Mouse (Mus musculus): ENCODE data around the gene Zfp978. TPM values are rescaled to one million over a fixed set of nuclear protein-coding genes. Genes with fewer than 3 reads are reported as not detected.
"Not testable (repeated sequence)": the region's sequence is repeated elsewhere in the genome, so short reads cannot be mapped to it uniquely, and the experiment has no call there.

Zfp978 gene
- polyA plus RNA-seq, 1 experiment, result 10.5 TPM

GRCm38 (mm10) chr4:147369564-147369963 lies 8.5 kb downstream of the Zfp978 start:
- not testable (repeated sequence) for H3K4me3 ChIP-seq (replicated peaks; ENCODE audit: control insufficient read depth, low read depth, low read length); H3K4me1 ChIP-seq (ENCODE audit: control insufficient read depth, insufficient read depth, low read length); H3K27ac ChIP-seq (ENCODE audit: control insufficient read depth, insufficient read depth, low read depth, low read length, poor library complexity)
- WGBS, result no CpG with 5 or more reads among the region's 2 CpGs

- not testable (repeated sequence) for H3K4me3 ChIP-seq (replicated peaks; ENCODE audit: control insufficient read depth, low read depth, low read length); H3K27ac ChIP-seq (ENCODE audit: control insufficient read depth, insufficient read depth, low read depth, low read length, poor library complexity); H3K4me1 ChIP-seq (ENCODE audit: control insufficient read depth, insufficient read depth, low read length)
- WGBS, result 70% methylated on average over 4 of the region's 4 CpGs
Measured at GRCm38 (mm10) chr4:147383199-147383598, 22.1 kb downstream of the Zfp978 start.

- H3K4me3 ChIP-seq (replicated peaks; ENCODE audit: control insufficient read depth, low read depth, low read length); H3K4me1 ChIP-seq (ENCODE audit: control insufficient read depth, insufficient read depth, low read length); H3K27ac ChIP-seq (ENCODE audit: control insufficient read depth, insufficient read depth, low read depth, low read length, poor library complexity): not testable (repeated sequence)
- WGBS, result 81% methylated on average over 3 of the region's 3 CpGs
Measured at GRCm38 (mm10) chr4:147397201-147397600, 36.1 kb downstream of the Zfp978 start.

- H3K27ac ChIP-seq (ENCODE audit: control insufficient read depth, insufficient read depth, low read depth, low read length, poor library complexity); H3K4me1 ChIP-seq (ENCODE audit: control insufficient read depth, insufficient read depth, low read length); H3K4me3 ChIP-seq (replicated peaks; ENCODE audit: control insufficient read depth, low read depth, low read length): not testable (repeated sequence)
- 72% methylated on average over 6 of the region's 6 CpGs for WGBS
Measured at GRCm38 (mm10) chr4:147397934-147398682, 37.0 kb downstream of the Zfp978 start.

- H3K4me1 ChIP-seq (ENCODE audit: control insufficient read depth, insufficient read depth, low read length); H3K4me3 ChIP-seq (replicated peaks; ENCODE audit: control insufficient read depth, low read depth, low read length); H3K27ac ChIP-seq (ENCODE audit: control insufficient read depth, insufficient read depth, low read depth, low read length, poor library complexity): not testable (repeated sequence)
- 76% methylated on average over 1 of the region's 1 CpGs for WGBS
Measured at GRCm38 (mm10) chr4:147398741-147399140, 37.6 kb downstream of the Zfp978 start.

- not testable (repeated sequence) for H3K4me3 ChIP-seq (replicated peaks; ENCODE audit: control insufficient read depth, low read depth, low read length); H3K27ac ChIP-seq (ENCODE audit: control insufficient read depth, insufficient read depth, low read depth, low read length, poor library complexity); H3K4me1 ChIP-seq (ENCODE audit: control insufficient read depth, insufficient read depth, low read length)
- WGBS, result 68% methylated on average over 3 of the region's 3 CpGs
Measured at GRCm38 (mm10) chr4:147399505-147399904, 38.4 kb downstream of the Zfp978 start.

GRCm38 (mm10) chr4:147400031-147400847 lies 39.1 kb downstream of the Zfp978 start:
- 75% methylated on average over 8 of the region's 8 CpGs for WGBS
- not testable (repeated sequence) for H3K4me1 ChIP-seq (ENCODE audit: control insufficient read depth, insufficient read depth, low read length); H3K4me3 ChIP-seq (replicated peaks; ENCODE audit: control insufficient read depth, low read depth, low read length); H3K27ac ChIP-seq (ENCODE audit: control insufficient read depth, insufficient read depth, low read depth, low read length, poor library complexity)

- 72% methylated on average over 17 of the region's 17 CpGs for WGBS
- H3K4me1 ChIP-seq (ENCODE audit: control insufficient read depth, insufficient read depth, low read length); H3K27ac ChIP-seq (ENCODE audit: control insufficient read depth, insufficient read depth, low read depth, low read length, poor library complexity); H3K4me3 ChIP-seq (replicated peaks; ENCODE audit: control insufficient read depth, low read depth, low read length): not testable (repeated sequence)
Measured at GRCm38 (mm10) chr4:147400848-147401715, 40.0 kb downstream of the Zfp978 start.

- H3K27ac ChIP-seq (ENCODE audit: control insufficient read depth, insufficient read depth, low read depth, low read length, poor library complexity); H3K4me1 ChIP-seq (ENCODE audit: control insufficient read depth, insufficient read depth, low read length); H3K4me3 ChIP-seq (replicated peaks; ENCODE audit: control insufficient read depth, low read depth, low read length): not testable (repeated sequence)
- WGBS, result 74% methylated on average over 17 of the region's 17 CpGs
Measured at GRCm38 (mm10) chr4:147401736-147402506, 40.8 kb downstream of the Zfp978 start.

GRCm38 (mm10) chr4:147402507-147402890 lies 41.4 kb downstream of the Zfp978 start:
- not testable (repeated sequence) for H3K27ac ChIP-seq (ENCODE audit: control insufficient read depth, insufficient read depth, low read depth, low read length, poor library complexity); H3K4me3 ChIP-seq (replicated peaks; ENCODE audit: control insufficient read depth, low read depth, low read length); H3K4me1 ChIP-seq (ENCODE audit: control insufficient read depth, insufficient read depth, low read length)
- WGBS, result 15% methylated on average over 1 of the region's 1 CpGs

GRCm38 (mm10) chr4:147403509-147403908 lies 42.4 kb downstream of the Zfp978 start:
- H3K4me1 ChIP-seq (ENCODE audit: control insufficient read depth, insufficient read depth, low read length); H3K27ac ChIP-seq (ENCODE audit: control insufficient read depth, insufficient read depth, low read depth, low read length, poor library complexity); H3K4me3 ChIP-seq (replicated peaks; ENCODE audit: control insufficient read depth, low read depth, low read length): not testable (repeated sequence)
- 79% methylated on average over 6 of the region's 6 CpGs for WGBS

- WGBS, result 62% methylated on average over 6 of the region's 6 CpGs
- not testable (repeated sequence) for H3K4me1 ChIP-seq (ENCODE audit: control insufficient read depth, insufficient read depth, low read length); H3K27ac ChIP-seq (ENCODE audit: control insufficient read depth, insufficient read depth, low read depth, low read length, poor library complexity); H3K4me3 ChIP-seq (replicated peaks; ENCODE audit: control insufficient read depth, low read depth, low read length)
Measured at GRCm38 (mm10) chr4:147403931-147404913, 43.1 kb downstream of the Zfp978 start.

All from bone marrow, adult 2 months (tissue).